In genomic region chr4:105278161-105278560, GRCm38 (mm10) we compare ENCODE assay signal across 16 mouse cellular contexts.
"Had no signal": no experiment of that assay in that cellular context is flagged by ENCODE, and none has a peak within 500 bp of the region (broad histone marks: within the 10 kb centered on the region; RNA-seq: fewer than 3 reads in every experiment).

No protein-coding gene starts in this region.

- H3K9ac ChIP-seq: limb, embryonic 12.5 days; limb, embryonic 15.5 days; liver, embryonic 14.5 days; liver, postnatal 0 days; lung, embryonic 14.5 days; midbrain, embryonic 13.5 days had no signal

- H3K27ac ChIP-seq: limb, embryonic 12.5 days; limb, embryonic 15.5 days; liver, embryonic 14.5 days; macrophage; midbrain, embryonic 13.5 days; stomach, postnatal 0 days had no signal

- H3K27me3 ChIP-seq: limb, embryonic 12.5 days; limb, embryonic 15.5 days; midbrain, embryonic 13.5 days had no signal

- H3K4me2 ChIP-seq: limb, embryonic 12.5 days; limb, embryonic 15.5 days; liver, embryonic 11.5 days; lung, embryonic 14.5 days; midbrain, embryonic 13.5 days had no signal

- H3K36me3 ChIP-seq: limb, embryonic 12.5 days; limb, embryonic 15.5 days; midbrain, embryonic 13.5 days had no signal

- DNase-seq: kidney, postnatal 4 days; left cerebral cortex, postnatal 4 days; liver, postnatal 0 days; lung, embryonic 14.5 days; retina, postnatal 1 day; thymus, adult 2 months; thymus, postnatal 14 days; thymus, postnatal 4 days had no signal

- H3K9me3 ChIP-seq: limb, embryonic 12.5 days; limb, embryonic 15.5 days; midbrain, embryonic 13.5 days had no signal

- ATAC-seq: liver, postnatal 0 days; lung, postnatal 0 days; midbrain, embryonic 13.5 days had no signal

- H3K4me3 ChIP-seq: limb, embryonic 12.5 days; limb, embryonic 15.5 days; midbrain, embryonic 13.5 days had no signal
